Mouse (Mus musculus) left cerebral cortex, adult 2 months (tissue): ENCODE measurements around the gene Anxa3. TPM values are rescaled to one million over a fixed set of nuclear protein-coding genes. Genes with fewer than 3 reads are reported as not detected.
A peak's percentile ranks its signal among the peaks of the same experiment; 100 is the strongest.

Source experiments
- DNase-seq, 2 experiments: peaks; one replicate each; pipeline ENCODE4 v3.0.0; 2021 to 2022; ENCODE audit warnings: low spot score in 2 of 2, mixed read lengths in 1 of 2; ENCODE audit errors: extremely low spot score in 1 of 2
- H3K27ac ChIP-seq: fragments of 200-600 bp; 2 replicates; pipeline ENCODE4 v1.8.1; 2022
- H3K4me3 ChIP-seq: fragments of 200-600 bp; 2 replicates; pipeline ENCODE4 v1.8.1; 2022
- CTCF ChIP-seq: fragments of 200-600 bp; IDR thresholded peaks from 2 replicates; pipeline ENCODE4 v1.8.1; 2022; ENCODE audit warnings: antibody characterized with exemption, mild to moderate bottlenecking, moderate library complexity
- intact Hi-C: fragments of 180-260 bp; cut with DNase I; formaldehyde crosslinking; loops from one replicate; pipeline ENCODE4 v1.15.1; 2025
- long read RNA-seq, 2 experiments: library from polyadenylated mRNA; stranded (forward); transcript quantifications; one replicate each; pipeline ENCODE4 v2.0.0; 2021; ENCODE audit warnings: borderline mapping rate in 2 of 2
- total RNA-seq, 2 experiments: library from RNA; stranded (reverse); gene quantifications; 2 replicates each; pipeline ENCODE4 v1.2.3; 2021

Anxa3 gene
- 10 to 100 TPM; 13.5 to 18.9 TPM for total RNA-seq
- long read RNA-seq, experiment 1, transcript Anxa3-201 (13 exons, 1,595 nt), result major isoform, 10 of 12 reads
- long read RNA-seq, experiment 1, partial matches to known transcripts, result 0 of 12 reads
- long read RNA-seq, experiment 1, other reads (novel, unspliced or antisense), result 1 of 12 reads
- long read RNA-seq, experiment 2, transcript Anxa3-201 (13 exons, 1,595 nt), result major isoform, 14 of 14 reads
- long read RNA-seq, experiment 2, partial matches to known transcripts, result 0 of 14 reads
- long read RNA-seq, experiment 2, other reads (novel, unspliced or antisense), result 0 of 14 reads

DNA sequence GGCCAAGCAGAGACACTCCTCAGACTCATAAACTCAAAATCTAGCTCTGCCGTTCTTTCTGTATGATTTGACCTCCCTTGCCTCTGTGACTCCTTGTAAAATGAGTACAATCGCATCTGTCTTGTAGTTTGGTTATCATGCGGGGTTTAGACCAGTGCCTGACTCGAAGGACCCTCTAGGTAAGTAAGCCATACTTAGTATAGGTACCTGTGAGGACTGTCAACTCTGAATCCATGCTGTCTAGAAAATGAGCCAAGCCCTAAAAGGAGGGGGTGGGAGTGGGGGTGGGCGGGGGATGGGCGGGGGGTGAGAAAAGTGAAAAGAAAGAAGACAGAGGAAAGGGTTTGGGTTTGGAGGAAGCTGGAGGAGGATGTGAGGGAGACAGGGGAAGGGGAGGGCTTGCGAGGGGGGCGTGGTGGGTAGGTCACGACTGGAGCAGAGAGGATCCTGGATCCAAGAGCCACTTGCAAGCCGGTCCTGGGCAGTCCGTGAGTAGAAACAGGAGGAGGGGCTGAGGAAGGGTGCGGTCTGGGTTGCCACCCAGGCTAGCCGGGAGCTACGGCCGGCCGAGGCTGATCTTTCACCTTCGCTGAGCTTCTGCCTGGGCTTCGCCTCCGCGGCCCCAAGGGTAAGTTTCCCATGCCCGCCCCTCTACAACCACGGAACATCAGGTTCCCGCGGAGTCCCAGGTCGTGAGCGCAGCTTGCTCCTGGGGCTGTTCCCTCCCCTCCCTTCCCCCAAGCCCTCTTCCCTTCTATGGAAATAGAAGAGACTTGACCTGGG, at the start of gene Anxa3:
TSS of gene Anxa3 (plus strand) at position 404 of the 783 bp plus-strand sequence.
- intact Hi-C loops, result no loop called here
- no peak for DNase-seq
- TF ChIP-seq CTCF, result no peak
- Histone ChIP-seq H3K4me3 (peak within 1 kb of the TSS; percentile 43), H3K27ac (peak within 1 kb of the TSS; percentile 73; the same call in 1 of the 2 replicates)

DNA sequence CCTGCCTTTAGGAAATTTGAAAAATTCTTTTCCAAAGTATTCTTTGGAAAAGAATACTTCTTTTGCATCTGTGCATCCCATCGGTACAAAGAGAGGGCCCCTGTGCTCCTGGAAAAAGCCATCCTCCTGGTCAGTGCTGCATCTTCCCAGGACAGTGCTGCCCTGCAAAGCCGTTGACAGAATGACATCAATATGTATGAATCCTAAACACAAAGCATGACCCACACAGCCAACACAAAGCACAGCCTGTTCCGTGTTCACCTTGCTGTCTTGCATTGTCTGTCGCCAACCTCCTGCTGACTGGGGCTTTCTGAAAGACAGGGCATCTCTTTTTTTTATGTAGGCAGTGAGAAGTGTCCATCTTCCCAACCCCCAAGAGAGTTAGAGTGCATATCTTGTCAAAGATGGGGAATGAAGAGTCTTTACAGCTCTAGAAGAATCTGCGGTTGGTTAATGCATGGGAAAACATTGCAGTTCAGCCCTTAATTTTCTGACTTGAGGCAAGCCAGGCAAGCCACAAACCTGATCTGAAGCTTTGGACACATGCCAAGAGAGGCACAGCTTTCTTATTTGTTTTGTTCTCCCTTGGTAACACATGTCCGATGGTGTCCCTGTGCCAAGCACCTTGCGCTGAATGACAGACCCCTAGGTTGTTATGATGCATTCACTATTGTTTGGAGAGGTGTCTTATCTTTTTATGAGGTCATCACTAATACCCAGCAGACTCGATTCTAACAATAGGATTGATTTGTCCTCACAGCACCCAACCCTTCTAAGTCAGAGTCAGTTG, 45.7 kb upstream of the Anxa3 start:
- no peak for TF ChIP-seq CTCF
- Histone ChIP-seq H3K4me3 (no peak overlapping the region), H3K27ac (no peak overlapping the region)
- intact Hi-C loops, result no loop called here
- no peak for DNase-seq

- Histone ChIP-seq H3K27ac (no peak overlapping the region), H3K4me3 (no peak overlapping the region)
- DNase-seq, result no peak
- no peak for TF ChIP-seq CTCF
- intact Hi-C loops, result loop anchor here (2.0 kb wide), 1 partner anchor 21 kb away; no protein-coding TSS in a partner anchor
These were observed 35.5 kb upstream of the Anxa3 start for GRCm38 (mm10) chr5:96757615-96758014.

DNA sequence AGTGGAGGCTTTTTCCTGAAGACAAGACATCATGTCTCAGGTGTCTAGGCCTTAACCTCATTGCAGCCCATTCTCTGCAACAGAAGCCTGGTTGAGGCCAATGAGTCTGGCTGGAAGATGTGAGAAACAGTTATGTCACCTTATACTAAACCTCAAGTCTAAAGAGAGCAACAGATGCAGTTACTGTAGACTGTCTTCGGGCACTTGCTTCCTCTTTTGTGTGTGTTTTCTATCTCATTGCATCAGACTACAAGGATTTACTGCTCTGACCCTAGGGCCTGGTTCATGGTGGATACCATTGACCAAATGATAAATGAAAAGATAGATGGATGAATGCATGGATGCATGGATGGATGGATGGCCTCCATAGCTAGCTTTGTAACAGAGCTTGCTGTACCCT, 31.1 kb upstream of the Anxa3 start:
- no peak for DNase-seq
- no peak overlapping the region for H3K27ac ChIP-seq
- intact Hi-C loops, result no loop called here
- no peak overlapping the region for H3K4me3 ChIP-seq
- TF ChIP-seq CTCF, result no peak

DNA sequence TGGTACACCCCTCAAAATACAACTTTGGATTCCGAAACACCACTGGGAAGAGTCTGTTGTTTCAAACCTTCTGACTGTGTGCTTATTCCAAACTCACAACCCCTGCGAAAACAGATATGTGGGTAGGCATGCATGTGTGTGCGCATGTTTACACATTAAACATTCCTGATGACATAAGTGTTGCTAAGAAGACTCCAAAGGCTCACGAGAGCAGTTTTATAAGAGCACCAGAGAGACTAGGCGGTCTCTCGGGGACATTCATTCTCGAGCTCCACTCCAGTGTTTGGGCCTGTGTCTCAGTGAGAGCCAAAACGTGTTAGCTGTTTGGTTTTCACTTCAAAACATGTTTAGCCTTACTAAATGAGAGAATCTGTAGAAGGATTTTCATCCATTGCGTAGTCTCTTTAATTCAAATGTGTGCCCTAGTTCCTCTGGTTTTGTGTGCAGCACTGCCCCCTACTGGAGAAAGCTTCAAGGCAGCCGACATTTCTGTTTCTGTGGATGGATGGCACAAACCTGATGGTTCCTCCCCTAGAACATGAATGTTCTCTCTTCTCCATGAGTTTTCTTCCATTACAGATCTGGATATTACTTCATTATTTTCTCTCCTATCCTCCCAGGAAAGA, 24.2 kb upstream of the Anxa3 start:
- DNase-seq, result peak; percentile 68 to 80
- peak; percentile 93 for TF ChIP-seq CTCF
- Histone ChIP-seq H3K27ac (no peak overlapping the region), H3K4me3 (no peak overlapping the region)
- intact Hi-C loops, result loop anchor here (1.0 to 2.0 kb wide), 2 partner anchors 434 to 502 kb away; no protein-coding TSS in a partner anchor

- Histone ChIP-seq H3K4me3 (no peak overlapping the region), H3K27ac (no peak overlapping the region)
- intact Hi-C loops, result no loop called here
- TF ChIP-seq CTCF, result no peak
- no peak for DNase-seq
These were observed 9.4 kb upstream of the Anxa3 start for GRCm38 (mm10) chr5:96783506-96784288.

DNA sequence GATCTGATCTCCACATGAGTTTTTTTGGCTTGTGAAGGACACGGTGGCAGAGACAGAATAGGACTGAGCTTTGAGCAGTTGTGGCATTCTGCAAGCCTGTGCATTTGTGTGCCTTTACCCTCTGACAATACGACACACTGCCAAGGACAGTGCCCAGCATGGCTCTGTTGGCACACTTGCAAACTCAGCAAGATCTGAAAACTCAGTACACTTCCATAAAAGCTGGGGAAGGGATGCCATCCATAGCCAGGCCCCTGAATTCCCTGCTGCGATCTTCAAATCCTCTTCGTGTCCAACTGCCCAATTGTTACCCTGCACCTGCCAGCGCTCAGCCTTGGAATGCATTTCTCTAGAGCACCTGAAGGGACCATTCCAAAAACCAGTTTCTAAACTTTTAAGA, 8.0 kb upstream of the Anxa3 start:
- H3K27ac ChIP-seq, result no peak overlapping the region
- no peak overlapping the region for H3K4me3 ChIP-seq
- intact Hi-C loops, result no loop called here
- DNase-seq, result no peak
- TF ChIP-seq CTCF, result no peak

DNA sequence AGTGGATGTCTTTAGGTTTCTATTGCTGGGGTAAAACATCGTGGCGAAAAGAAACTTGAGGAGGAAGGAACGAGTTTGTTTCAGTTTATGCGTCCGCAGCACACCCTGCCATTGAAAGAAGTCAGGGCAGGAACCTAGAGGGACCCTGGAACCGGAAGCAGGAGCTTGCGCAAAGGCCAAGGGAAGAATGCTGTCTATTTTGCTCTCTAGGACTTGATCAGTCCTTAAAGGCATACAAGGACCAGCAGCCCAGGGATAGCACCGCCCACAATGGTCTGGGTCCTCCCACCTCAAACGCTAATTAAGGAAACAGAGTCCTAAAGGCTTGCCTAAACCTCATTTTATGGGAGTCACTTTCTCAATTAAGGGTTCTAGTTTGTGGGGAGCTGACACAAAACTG, 717 bp upstream of the Anxa3 start:
- intact Hi-C loops, result no loop called here
- Histone ChIP-seq H3K27ac (no peak overlapping the region), H3K4me3 (no peak overlapping the region)
- TF ChIP-seq CTCF, result no peak
- no peak for DNase-seq

DNA sequence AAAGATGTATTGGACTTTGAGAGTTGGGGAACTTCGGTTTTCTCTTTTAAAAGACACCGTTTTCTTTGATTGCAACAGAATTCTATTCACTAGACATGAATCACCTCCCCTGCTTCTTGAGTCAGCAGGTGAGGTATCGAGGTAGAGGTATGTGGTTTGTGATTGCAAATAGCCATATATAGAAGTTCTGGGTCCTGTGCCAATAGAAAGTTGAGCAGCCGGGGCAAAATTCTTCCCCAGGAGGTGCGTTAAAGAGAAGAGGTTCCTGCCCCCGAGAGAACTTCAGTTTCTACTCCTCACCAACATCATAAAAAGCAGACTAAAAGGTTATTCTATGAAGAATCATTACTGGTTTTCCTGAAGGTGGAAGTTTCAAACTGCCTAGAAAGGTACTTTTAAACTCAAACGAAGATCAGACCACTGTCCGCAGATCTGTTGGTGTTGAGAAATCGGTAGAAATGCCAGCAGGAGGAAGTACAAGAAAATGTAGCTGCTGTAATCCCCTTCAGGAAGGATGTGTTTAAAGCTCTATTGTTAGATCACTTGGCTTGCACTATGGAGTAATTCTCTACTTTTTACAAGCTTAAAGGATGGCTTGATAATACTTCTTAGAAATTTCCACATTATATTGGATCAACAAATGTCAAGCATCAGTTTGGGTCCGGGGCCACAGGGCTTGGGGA, 955 bp downstream of the Anxa3 start:
- peak overlapping the region; percentile 43 for H3K4me3 ChIP-seq
- TF ChIP-seq CTCF, result no peak
- intact Hi-C loops, result no loop called here
- peak overlapping the region; percentile 73; the same call in 1 of the 2 replicates for H3K27ac ChIP-seq
- DNase-seq, result no peak

- no peak for TF ChIP-seq CTCF
- DNase-seq, result no peak
- intact Hi-C loops, result no loop called here
- H3K27ac ChIP-seq, result no peak overlapping the region
- no peak overlapping the region for H3K4me3 ChIP-seq
These were observed 2.6 kb downstream of the Anxa3 start for GRCm38 (mm10) chr5:96795752-96796151.
